ENCODE assay signal across 10 mouse cellular contexts in genomic region chr7:139087801-139088200, GRCm38 (mm10). TPM values are rescaled to one million over a fixed set of nuclear protein-coding genes. Genes with fewer than 3 reads are reported as not detected.
A peak's percentile ranks its signal among the peaks of the same experiment; 100 is the strongest.
DNase-seq lines count a peak whose midpoint lies in the region; ATAC-seq and TF ChIP-seq lines count a peak whose summit lies in the region.
"Had no signal": no experiment of that assay in that cellular context is flagged by ENCODE, and none has a peak within 500 bp of the region (broad histone marks: within the 10 kb centered on the region; RNA-seq: fewer than 3 reads in every experiment).

No protein-coding gene starts in this region.

- peak overlapping the region; percentile 97; the same call in 1 of the 2 replicates for H3K9ac ChIP-seq in midbrain, embryonic 13.5 days (replicated peaks)

- TF ChIP-seq CTCF in brain, embryonic 14.5 days (IDR thresholded peaks at IDR 0.05; ENCODE audit: borderline replicate concordance, extremely low read depth, insufficient read depth, insufficient read length): no peak
- no peak for TF ChIP-seq CTCF in left cerebral cortex, adult 2 months (IDR thresholded peaks at IDR 0.05)

- no peaks in the 10 kb centered on the region for H3K9me3 ChIP-seq in midbrain, embryonic 13.5 days

- peak; percentile 18 for DNase-seq in gastrocnemius, postnatal 14 days
- DNase-seq in gastrocnemius, adult 8-10 months (ENCODE audit: low spot score in 2 of 2): no peak
- peak; percentile 87 for DNase-seq in brain, embryonic 14.5 days (ENCODE audit: low read depth)
- DNase-seq in heart, adult 9 months (ENCODE audit: low spot score in 2 of 2): peak; percentile 58 to 68
- no peak for DNase-seq in urinary bladder, adult 18-20 months (ENCODE audit: low spot score in 2 of 2)
- DNase-seq in layer of hippocampus, adult 9-10 months (ENCODE audit: low spot score): no peak
- no peak for DNase-seq in left cerebral cortex, adult 2 months (ENCODE audit: extremely low spot score in 1 of 2, low spot score in 2 of 2)
- DNase-seq: lung, postnatal 14 days; right cerebral cortex, postnatal 25 days had no signal

- 0 out of 2 replicates have a peak, but pooled peaks cover 3% of the 10 kb centered on the region for H3K27me3 ChIP-seq in midbrain, embryonic 13.5 days

- WGBS in midbrain, embryonic 13.5 days: 46% methylated on average over 2 of the region's 2 CpGs

- peaks cover 42% of the 10 kb centered on the region for H3K36me3 ChIP-seq in midbrain, embryonic 13.5 days

- H3K27ac ChIP-seq in midbrain, embryonic 13.5 days: no peak overlapping the region
- H3K27ac ChIP-seq in left cerebral cortex, adult 2 months: no peak overlapping the region

- TF ChIP-seq POLR2A in brain, embryonic 14.5 days (IDR thresholded peaks at IDR 0.05; ENCODE audit: borderline replicate concordance, extremely low read depth, insufficient read depth, insufficient read length, poor library complexity, severe bottlenecking): no peak

- intact Hi-C loops in gastrocnemius, postnatal 14 days (cut with DNase I; ENCODE audit: low total_unique reads): no loop called here
- intact Hi-C loops in left cerebral cortex, adult 2 months (cut with DNase I): no loop called here

- peak overlapping the region; percentile 82 for H3K4me3 ChIP-seq in midbrain, embryonic 13.5 days (replicated peaks)
- no peak overlapping the region for H3K4me3 ChIP-seq in left cerebral cortex, adult 2 months

- H3K4me1 ChIP-seq in midbrain, embryonic 13.5 days (replicated peaks): peaks cover 44% of the 10 kb centered on the region

- peak overlapping the region; percentile 81 for H3K4me2 ChIP-seq in midbrain, embryonic 13.5 days (replicated peaks)

- ATAC-seq in midbrain, embryonic 13.5 days: no peak

RNA-seq across cellular contexts. Expression of gene Dpysl4, which starts 2.0 kb away (rescaled TPM):
- total RNA-seq in gastrocnemius, postnatal 14 days (2021): 1 to 10 TPM; 1.2 to 1.3 TPM
- total RNA-seq in gastrocnemius, adult 8-10 months (2022): under 1 TPM in 2 of 4 experiments, not detected in 2; 0.11 to 0.12 TPM
- polyA plus RNA-seq in brain, embryonic 14.5 days (2012; rRNA removed): 192 and 195 TPM in 2 replicates
- 224 and 225 TPM in 2 replicates for polyA plus RNA-seq in midbrain, embryonic 13.5 days (2015; fragmentation: Nextera tagmentation; extraction: Ambion mirVana)
- total RNA-seq in left cerebral cortex, adult 2 months (2021): 10 to 100 TPM; 48.2 to 56.9 TPM

Comparison
In these comparisons a context has a peak if more than half of its experiments do, and no peak if none do; other contexts are left out.
1. DNase-seq: peak in gastrocnemius, postnatal 14 days (single experiment), brain, embryonic 14.5 days (single experiment) and heart, adult 9 months (2 of 2); none in gastrocnemius, adult 8-10 months (0 of 2), urinary bladder, adult 18-20 months (0 of 2), layer of hippocampus, adult 9-10 months (single experiment) and left cerebral cortex, adult 2 months (0 of 2).
2. RNA of gene Dpysl4, which starts 2.0 kb away (total RNA-seq): 48.2 to 56.9 TPM in left cerebral cortex, adult 2 months; 1.2 to 1.3 TPM in gastrocnemius, postnatal 14 days and 0.11 to 0.12 TPM in gastrocnemius, adult 8-10 months; every median in the first group is over 10 times any median in the second.